Mouse (Mus musculus): Measurements from ENCODE around the gene Sema6d.

The Sema6d gene

GRCm38 (mm10) chr2:124673117-124673516 is 583.3 kb downstream of the Sema6d start:
- DNase-seq = no peak

- no peak for DNase-seq
Observed at GRCm38 (mm10) chr2:124684481-124684901, 594.7 kb downstream of the Sema6d start.

GRCm38 (mm10) chr2:124690372-124690771 is 600.6 kb downstream of the Sema6d start:
- no peak for DNase-seq

- DNase-seq = peak; percentile 42
Observed at GRCm38 (mm10) chr2:124702621-124703020, 612.9 kb downstream of the Sema6d start.

- DNase-seq = no peak
Observed at GRCm38 (mm10) chr2:124704922-124705321, 615.2 kb downstream of the Sema6d start.

GRCm38 (mm10) chr2:124705806-124706205 is 616.0 kb downstream of the Sema6d start:
- no peak for DNase-seq

GRCm38 (mm10) chr2:124706896-124707295 is 617.1 kb downstream of the Sema6d start:
- DNase-seq = no peak

Data from cerebellum, adult 8-10 months (tissue).